Mouse (Mus musculus) cerebellum, postnatal 4 days (tissue): ENCODE measurements around the gene Tdrd9.
"Not testable (repeated sequence)": the region's sequence is repeated elsewhere in the genome, so short reads cannot be mapped to it uniquely, and the experiment has no call there.

ENCODE experiments used
- DNase-seq, 2 experiments: peaks; one replicate each; pipeline ENCODE4 v3.0.0; 2022; ENCODE audit warnings: low spot score in 2 of 2, mixed read lengths in 1 of 2

The Tdrd9 gene

GRCm38 (mm10) chr12:112025907-112026645 is 54.7 kb downstream of the Tdrd9 start:
- no peak for DNase-seq

DNA sequence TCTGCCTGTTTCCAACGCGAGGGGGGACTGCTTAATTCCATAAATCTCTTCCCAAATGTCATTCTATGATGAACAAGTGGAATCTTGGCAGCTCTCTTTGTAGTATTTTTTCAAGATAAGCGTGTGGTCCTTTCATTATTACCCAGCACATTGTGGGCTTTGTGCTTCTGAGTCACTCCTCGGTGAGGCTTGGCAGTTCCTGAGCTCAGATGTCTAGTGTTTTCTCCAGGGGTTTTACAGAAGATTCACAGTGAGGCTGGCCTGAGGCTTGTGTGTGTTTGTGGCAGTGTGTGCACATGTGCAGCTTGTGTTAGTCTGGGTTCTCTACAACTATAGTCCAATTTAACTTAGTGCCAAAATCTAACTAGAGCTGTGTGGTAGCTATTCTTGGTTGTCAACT is 56.0 kb downstream of the Tdrd9 start:
- DNase-seq, result no peak

DNA sequence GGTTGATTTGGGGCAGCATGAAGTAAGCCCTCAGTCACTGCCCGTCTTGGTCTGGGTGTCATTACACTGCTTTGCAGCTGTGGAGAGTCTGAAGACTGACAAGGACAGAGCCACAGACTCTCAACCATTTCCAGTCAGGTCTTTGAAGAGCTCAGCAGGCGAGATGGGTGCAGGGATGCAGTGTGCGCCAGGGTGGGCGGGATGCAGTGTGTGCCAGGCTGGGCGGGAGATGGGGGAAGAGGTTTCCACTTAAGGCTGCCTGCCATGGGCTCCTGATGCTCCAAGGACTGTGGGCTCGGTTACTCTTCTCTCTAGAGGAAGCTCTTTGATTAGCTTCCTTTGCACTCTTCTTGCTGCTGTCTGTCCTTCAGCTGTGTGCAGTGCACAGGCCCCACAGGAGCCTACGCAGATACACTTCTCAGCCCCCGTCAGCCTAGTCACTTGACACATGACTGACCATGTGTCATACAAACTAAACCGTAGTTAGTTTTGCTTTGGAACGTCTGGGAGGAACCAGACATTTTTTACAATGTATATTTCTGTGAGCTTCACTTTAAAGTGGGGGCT is 62.1 kb downstream of the Tdrd9 start:
- DNase-seq, result no peak

GRCm38 (mm10) chr12:112035341-112036100 is 64.2 kb downstream of the Tdrd9 start:
- not testable (repeated sequence) for DNase-seq

DNA sequence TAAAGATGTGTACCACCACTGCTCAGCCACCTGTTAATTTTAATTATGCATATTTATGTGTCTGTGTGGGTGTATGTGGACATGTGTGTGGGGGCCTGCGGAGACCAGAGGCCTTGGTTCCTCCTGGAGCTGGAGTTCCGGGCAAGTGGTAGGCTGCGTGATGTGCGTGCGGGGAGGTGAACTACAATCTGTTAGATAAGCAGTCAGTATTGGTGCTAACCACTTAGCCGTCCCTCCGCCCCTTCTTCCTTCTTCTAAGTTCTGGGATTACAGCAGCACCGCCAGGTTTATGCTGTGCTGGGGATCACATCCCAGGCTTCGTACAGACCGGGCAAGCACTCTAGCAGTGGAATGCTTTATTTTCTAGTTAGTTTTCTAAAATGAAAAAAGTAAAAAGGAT is 67.1 kb downstream of the Tdrd9 start:
- DNase-seq, result no peak

- no peak for DNase-seq
Measured at GRCm38 (mm10) chr12:112039169-112039568, 67.8 kb downstream of the Tdrd9 start.

GRCm38 (mm10) chr12:112042681-112043080 is 71.3 kb downstream of the Tdrd9 start:
- no peak for DNase-seq

DNA sequence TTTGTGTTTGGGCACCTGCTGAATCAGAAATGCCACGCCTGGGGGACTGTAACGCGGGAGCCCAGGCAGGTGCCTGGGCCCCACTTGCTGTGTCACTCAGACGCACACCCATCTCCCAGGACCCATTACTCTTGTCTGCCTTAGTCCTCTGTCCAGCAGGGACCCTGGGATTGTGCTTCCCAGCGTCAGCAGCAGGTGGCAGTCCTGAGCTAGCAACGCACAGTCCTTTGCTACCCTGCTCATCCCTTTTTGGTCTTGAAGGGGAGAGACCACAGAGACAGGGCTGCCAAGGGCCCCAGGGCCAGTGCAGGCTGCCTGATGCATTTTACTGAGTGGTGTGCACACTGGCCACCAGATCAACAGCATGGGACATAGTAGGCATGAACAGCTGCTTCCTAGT is 106.3 kb downstream of the Tdrd9 start:
- DNase-seq, result peak; percentile 66 to 82

DNA sequence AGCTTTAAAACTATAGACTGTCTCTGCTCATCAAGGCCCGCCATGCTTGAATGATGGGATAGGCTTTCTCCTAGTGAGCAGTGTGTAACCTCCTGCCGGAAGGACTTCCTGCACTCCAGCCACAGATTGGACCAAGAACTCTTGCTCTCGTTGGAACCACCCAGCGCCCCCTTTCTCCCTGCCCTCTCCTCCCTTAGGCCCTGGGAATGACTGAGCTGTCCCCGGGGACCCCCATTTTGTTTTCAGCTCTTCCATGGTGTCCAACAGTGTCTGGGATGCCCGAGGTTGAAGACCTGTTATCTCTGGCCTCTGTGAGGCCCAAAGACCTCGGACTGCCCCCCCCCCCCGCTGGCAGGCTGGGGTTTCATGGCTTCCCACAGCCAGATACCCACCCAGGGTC is 108.6 kb downstream of the Tdrd9 start:
- DNase-seq, result no peak

- no peak for DNase-seq
Measured at GRCm38 (mm10) chr12:112080911-112081310, 109.6 kb downstream of the Tdrd9 start.

DNA sequence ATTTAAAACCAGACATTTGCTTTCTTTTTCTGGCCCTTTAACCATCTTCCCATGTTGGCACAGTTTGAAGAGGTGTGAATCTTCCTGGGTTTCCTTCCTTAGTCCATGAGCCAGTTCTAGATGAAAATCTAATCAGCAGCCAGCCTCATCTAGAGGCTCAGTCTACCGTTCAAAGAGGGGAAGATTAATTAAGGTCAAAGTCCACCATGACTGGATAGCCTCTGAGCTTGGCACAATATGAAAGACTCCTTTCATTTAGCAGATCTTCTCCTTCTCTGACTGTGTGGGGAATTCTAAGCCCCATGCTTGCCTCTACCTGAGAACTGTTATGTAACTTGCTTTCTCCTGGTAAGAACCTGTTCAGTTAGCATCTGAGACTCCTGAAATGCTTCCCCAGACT is 110.9 kb downstream of the Tdrd9 start:
- no peak for DNase-seq

- no peak for DNase-seq
Measured at GRCm38 (mm10) chr12:112086250-112086649, 114.9 kb downstream of the Tdrd9 start.

GRCm38 (mm10) chr12:112086726-112087125 is 115.4 kb downstream of the Tdrd9 start:
- no peak for DNase-seq

DNA sequence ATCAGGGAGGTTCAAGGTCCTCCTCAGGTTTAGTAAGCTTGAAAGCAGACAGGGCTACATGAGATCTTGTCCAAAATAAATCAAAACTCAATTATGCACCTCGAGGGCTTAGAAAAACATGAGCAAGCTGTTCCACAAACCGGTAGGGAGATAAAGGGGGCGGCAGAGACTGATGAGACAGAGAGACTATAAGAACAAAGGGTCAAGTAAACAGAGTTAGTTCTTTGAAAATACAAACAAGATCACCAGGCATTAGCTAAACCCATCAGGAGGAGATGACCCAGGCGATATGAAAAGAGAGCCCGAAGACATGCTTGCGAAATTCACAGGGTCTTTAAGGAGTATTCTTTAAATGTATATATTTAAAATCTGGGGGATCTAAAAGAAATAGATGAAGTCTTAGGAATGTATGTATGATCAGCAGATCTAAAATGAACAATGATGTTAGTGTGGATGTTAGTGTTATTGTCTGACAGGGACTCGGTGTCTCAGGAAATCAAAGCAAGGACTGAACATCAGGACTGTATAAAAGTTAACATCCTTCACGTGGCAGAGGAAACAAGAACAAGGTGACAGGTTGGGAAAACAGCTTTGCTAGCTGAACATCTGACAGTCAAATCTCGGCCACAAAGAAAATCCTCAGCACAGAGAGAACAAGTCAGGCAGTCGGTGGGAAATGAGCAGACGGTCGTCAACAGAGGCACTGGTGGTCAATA is 117.4 kb downstream of the Tdrd9 start:
- no peak for DNase-seq

DNA sequence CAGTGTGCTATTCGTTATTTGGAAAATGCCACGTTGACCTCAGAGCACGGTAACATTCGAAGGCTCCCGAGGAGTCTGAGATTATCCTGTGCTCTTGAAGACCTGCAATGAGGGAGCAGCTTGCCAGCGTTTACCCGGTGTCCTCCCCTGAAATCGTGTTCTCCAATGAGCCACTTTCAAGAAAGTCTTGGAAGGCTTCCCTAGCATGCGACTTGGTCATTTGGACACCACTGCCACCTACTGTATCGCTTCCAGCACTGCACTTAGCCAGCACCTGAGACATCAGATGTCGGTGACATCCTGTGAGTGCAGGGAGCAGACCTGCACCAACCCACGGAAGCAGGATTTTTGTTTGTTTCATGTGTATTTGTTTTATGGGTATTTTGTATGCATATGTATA is 119.7 kb downstream of the Tdrd9 start:
- DNase-seq, result peak; percentile 62 to 76

DNA sequence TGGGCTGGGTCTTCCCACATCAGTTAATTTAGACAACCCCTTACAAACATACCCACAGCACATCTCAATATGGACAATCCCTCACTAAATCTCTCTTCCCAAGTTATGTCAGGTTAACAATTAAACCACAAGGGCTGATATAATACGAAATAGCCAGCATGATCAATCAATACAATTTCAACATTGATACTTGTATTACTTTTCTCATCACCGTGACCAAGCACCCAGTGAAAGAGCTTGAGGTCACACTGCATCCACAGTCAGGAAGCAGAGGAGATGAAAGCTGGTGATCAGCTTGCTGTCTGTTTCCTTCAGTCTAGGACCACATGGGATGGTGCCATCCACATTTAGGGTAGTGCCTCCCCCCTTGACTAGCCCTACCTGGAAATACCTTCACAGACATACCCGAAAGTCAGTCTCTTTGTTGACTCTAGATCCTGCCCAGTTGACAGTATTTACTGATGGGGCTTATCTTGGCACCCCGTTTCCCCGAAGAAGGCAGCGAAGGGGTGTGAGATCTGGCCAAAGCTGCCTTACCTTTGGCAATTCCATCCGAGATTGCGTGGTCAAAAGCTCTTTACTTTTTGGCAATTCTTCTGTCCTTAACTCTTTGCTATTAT is 123.0 kb downstream of the Tdrd9 start:
- no peak for DNase-seq

DNA sequence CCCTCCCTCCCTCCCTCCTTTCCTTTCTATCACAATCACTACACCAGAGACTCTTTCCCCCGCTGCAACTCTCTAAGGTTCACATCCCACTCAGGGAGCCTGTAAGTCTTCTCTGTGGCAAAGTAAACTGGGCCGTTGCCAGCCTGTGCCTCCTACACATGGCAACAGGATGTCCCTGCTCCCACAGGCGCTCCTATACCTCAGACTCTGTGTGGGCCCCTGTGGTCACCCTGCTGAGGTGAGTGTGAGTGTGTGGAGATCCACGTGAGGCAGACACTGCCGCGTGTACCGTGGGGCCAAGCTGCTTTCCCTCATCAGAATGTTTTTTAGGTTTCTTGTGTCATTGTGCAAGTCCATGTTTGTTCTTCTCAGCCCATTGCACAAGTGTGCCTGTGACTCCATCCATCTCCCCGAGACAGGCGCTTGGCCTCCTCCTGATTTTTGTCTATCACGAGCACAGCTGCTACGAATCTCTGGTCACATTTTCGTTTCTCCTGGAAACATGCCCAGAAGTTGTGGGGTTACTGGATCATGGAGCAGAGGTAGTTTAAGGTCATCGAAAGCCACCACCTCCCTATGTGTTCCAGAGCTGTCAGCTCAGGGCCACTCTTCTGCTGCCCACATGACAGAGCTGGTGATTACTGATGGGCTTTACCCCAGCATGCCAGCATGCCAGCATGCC is 124.8 kb downstream of the Tdrd9 start:
- DNase-seq, result no peak

GRCm38 (mm10) chr12:112096733-112097117 is 125.4 kb downstream of the Tdrd9 start:
- no peak for DNase-seq

- no peak for DNase-seq
Measured at GRCm38 (mm10) chr12:112100106-112100505, 128.7 kb downstream of the Tdrd9 start.

- no peak for DNase-seq
Measured at GRCm38 (mm10) chr12:112101045-112101444, 129.7 kb downstream of the Tdrd9 start.

- no peak for DNase-seq
Measured at GRCm38 (mm10) chr12:112103179-112103578, 131.8 kb downstream of the Tdrd9 start.
